Mouse (Mus musculus): ENCODE data around the gene Hpse2.
A peak's percentile ranks its signal among the peaks of the same experiment; 100 is the strongest.

Gene Hpse2

DNA sequence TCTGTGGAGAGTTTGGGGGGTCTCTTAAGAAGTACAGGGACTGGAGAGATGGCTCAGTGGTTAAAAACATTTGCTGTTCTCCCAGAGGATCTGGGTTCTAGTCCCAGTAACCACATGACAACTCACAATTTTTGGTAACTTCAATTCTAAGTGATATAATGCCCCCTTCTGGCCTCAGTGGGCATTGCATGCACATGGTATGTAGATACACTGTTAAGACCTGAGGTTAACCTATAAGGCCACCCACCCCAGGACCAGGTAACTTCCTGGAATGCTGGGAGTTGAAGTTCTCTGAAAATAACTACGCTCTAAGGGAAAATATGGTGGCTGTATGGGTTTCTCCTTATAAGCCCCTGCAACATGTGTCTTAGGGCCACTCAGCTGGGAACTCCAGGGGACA, 611.3 kb downstream of the Hpse2 start:
- DNase-seq (ENCODE audit: low spot score) = no peak

DNA sequence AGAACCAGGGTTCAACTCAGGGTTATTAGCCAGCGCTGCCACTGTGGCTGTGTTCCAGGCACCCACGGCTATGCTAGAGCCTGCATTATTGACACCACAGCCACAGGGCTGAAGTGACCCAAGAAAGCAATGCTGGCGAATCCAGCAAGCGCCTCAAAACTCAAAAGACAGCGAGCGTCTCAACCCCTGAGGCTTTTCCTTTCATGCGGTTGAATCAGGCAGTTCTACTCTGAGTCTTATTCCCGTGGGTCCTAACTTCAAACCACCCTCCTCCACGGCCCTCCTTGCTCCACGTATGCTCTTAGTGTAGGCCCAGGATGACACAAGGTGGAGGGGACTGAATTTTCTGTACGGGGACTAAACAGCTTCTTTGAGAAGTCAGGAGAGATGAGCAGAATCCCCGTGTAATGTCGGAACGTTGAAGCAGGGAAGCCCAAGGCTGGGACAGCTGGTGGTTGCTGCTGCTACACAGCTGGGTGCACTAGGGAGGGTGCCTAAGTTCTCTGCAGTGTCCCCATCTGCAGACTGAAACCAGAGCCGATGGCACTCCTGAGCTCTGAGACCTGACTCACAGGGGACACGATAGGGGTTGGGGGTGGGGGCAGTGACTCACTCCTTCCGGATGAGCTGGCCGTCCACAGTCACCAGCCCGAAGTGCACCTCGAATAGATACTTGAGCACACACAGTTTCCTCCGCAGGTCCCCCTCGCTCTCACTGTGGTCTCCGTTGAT, 617.8 kb downstream of the Hpse2 start:
- no peak for DNase-seq (ENCODE audit: low spot score)

DNA sequence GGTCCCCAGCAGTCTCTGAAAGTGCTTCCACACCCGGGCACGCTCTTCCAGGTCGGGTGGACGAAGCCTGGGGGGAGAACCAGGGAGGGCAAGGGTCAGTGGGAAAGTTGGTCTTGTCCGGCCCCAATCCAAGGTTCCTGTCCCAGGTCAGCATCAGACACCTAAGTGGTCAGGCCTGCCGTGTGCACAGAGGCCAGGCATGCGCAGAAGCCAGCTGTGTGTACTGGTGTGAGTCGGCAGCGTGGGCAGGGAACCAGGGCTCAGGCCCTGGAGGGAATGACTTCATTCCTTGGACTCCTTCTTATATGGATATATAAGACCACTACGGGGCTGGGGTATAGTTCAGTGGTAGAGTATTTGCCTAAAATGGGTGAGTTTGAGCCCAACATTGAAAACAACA, 618.5 kb downstream of the Hpse2 start:
- no peak for DNase-seq (ENCODE audit: low spot score)

DNA sequence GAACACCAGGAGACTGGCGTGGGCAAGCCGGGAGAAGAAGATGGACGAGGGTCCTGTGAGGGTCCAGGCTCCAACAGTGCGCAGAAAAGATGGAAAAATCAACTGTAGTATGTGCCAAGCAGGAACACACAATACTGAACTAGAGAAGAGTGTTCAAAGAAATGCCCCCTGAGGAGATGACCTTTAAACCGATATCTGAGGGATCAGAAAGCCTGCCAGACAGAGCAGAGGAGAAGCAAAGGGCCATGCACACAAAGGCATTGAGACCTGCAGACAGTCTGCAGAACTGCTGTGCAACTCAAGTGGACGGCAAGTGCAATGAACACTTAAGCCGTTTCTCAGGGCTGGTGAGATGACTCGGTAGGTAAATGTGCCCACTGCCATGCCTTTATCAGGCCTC, 620.8 kb downstream of the Hpse2 start:
- DNase-seq (ENCODE audit: low spot score) = no peak

DNA sequence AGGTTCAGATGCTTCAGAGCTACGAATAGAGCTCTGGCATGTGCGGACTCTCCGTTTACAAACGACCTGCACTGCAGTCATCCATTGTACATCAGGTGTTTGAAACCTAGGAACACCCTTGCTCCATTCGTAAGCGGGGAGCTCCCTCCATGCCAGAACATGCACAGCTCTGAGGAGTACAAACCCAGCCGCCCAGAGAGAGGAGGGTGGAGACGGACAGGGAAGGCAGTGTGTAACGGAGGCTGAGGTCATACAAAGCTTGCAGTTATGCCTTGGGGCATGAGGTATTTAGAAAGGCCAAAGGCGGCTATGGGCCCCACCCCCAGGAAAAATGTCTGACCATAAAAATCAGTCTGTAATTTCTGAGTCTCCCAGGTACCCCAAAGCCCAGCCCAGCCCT, 623.8 kb downstream of the Hpse2 start:
- DNase-seq (ENCODE audit: low spot score) = no peak

DNA sequence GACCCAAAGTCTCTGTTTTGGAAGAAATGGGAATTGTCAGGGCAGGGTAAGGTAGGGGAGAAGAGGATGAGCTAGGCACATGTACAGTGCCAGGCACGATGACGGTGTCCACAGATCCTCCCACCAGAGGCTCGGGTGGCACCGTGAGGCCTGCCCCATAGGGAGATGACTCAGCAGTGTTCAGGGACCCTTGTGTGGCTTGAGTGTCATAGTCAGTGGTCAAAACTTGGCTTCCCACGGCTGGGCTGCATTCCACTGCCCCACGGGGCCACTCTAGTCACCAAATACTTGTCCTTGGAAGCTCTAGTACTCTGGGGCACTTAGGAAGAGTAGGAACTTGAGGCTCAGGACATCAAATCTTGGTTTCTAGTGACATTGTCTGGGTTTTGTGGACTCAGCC, 631.5 kb downstream of the Hpse2 start:
- no peak for DNase-seq (ENCODE audit: low spot score)

DNA sequence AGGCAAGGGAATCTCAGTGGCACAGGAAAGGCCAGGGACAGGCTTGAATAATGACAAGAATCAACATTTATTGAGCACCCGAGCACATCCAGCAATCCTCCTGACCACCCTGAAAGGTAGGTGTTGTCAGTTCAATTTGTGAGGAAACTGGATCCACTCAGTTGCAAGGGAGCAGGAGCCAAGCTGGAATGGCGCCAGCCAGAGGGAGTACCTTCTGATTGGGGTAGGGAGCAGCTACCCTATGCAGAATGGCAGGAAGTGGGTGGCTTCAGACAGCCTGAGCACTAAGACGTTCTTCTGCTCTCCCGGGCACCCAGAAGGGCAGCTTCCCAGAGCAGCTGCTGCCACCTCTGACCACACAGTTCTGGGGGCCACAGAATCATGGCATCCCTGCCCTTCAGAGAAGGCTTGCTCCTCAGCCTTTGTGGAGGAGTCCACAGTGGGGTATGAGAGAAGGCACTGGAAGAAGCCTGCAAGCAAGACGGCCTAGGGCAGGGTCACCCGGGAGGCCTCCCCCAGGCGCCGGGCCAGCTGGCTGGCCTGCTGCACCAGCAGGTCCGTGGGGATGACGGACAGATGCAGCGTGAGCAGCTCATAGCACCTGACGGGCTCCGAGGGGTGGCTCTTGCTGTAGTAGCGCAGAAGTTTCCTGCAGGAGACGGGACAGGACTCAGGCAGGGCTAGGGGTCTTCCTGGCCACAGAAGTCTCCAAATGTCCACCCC, 632.8 kb downstream of the Hpse2 start:
- peak; percentile 45 for DNase-seq (ENCODE audit: low spot score)

DNA sequence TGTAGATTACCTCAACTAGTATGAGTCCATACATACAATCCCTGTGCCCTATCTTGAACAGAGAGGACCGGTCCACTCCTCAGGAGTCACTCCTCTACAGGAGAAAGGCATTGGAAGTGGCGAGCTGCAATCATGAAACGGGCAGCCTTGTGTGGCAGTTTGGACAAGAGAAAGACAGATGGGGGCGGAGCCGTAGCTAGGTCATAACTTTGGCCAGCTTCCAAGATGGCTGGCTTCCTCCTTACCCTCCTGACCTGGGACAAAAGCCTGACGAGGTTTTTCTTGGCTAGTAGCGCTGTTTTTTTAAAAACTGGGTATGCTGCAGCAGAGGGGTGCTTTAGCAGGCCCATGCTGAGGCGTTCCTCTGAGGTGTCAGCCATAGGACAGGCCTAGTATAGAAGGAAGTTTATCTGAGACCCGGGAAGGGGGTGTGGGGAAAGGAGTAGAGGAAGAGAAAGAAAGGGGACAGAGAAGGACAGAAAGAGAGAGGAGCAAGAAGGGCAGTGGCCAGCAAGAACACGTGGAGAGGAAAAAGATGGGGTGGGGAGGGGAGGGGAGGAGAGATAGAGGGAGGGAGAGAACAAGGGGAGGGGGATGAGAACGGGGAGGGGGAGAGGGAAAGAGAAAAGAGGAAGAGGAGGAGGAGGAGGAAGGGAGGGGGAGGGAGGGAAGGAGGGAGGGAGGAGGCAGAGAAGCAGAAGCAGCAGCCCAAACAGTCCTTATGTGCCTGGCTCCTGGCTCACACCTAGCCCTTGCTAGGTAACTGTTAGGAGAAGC, 634.8 kb downstream of the Hpse2 start:
- peak; percentile 73 for DNase-seq (ENCODE audit: low spot score)

DNA sequence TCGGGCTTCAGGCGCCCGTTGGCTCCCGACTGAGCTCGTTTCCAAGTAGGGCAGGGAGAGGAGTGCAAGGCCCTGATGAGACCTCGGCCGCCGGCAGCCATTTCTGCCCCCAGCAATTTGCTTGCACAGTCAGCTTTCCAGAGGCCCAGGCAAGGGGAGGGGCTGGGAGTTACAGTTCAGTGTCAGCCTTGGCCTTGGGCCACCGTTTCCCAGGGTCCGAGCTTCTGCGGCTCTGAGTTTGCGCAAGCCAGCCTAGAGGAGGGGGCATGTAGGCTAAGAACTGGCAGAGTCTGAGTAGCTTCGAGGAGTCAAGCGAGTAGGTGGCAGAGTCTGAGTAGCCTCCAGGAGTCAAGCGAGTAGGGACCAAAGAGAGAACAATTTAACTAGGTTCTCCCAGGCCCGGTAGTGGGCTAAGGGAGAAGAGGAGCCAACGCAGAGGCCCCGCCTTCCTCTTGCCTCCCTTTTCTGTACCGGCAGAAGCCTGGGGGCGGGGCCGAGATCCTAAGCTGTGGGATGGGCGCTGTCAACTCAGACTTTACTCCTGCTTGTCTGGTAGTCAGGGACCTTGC, 635.7 kb downstream of the Hpse2 start, which contains the start of gene Pyroxd2:
Pyroxd2 (minus strand) TSS at position 413 of the 569 bp plus-strand sequence.
- peak; percentile 82 for DNase-seq (ENCODE audit: low spot score)

DNA sequence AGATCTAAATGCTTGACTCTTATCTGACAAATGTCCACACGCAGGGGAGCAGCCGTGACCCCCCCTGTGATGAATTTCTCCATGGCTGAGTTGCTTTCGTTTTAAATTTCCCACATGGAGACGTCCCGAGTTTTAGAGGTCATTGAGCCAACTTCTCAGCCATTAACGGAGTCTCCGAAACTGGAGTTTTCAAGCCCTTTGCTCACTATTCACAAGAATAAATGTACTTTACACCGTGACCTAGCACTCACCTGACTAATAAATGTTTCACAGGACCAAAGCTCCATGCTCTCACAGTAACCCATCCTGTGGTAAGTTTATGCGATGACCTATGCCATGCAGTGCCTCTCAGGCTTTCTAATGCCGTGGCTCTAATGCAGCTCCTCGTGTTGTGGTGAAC, 638.0 kb downstream of the Hpse2 start:
- DNase-seq (ENCODE audit: low spot score) = no peak

DNA sequence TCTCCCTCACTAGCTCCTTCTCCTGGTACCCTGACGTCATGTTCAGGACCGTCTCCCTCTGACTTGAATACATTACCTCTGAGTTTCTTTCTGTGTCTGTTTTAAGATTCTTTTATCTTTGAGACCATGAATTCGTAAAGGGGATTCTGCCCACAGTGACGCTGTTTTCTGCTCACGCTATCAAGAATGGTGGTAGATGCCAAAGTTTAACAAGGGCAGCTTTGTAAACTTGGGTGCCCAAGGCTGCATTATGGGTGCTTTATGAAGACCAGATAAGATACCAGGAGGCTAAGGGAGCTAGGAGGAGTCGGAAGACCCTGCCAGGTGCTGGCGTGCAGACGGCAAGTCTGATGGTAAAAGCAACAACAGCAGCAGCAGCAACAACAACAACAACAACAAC, 641.5 kb downstream of the Hpse2 start:
- DNase-seq (ENCODE audit: low spot score) = no peak

DNA sequence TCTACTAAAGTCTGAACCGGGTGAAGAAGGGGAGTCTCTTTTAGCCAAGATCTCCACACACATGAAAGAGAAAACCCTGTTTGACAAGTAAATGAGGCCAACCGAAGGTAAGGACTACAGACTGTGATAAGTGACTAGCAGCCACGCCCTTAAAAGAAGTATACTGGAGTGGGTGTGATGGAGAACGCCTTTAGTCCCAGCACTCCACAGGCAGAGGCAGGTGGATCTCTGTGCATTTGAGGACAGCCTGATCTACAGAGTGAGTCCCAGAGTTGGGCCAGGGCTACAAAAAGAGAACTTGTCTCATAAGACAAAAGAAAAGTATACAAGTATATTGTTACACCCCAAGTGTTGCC, 642.3 kb downstream of the Hpse2 start:
- no peak for DNase-seq (ENCODE audit: low spot score)

DNA sequence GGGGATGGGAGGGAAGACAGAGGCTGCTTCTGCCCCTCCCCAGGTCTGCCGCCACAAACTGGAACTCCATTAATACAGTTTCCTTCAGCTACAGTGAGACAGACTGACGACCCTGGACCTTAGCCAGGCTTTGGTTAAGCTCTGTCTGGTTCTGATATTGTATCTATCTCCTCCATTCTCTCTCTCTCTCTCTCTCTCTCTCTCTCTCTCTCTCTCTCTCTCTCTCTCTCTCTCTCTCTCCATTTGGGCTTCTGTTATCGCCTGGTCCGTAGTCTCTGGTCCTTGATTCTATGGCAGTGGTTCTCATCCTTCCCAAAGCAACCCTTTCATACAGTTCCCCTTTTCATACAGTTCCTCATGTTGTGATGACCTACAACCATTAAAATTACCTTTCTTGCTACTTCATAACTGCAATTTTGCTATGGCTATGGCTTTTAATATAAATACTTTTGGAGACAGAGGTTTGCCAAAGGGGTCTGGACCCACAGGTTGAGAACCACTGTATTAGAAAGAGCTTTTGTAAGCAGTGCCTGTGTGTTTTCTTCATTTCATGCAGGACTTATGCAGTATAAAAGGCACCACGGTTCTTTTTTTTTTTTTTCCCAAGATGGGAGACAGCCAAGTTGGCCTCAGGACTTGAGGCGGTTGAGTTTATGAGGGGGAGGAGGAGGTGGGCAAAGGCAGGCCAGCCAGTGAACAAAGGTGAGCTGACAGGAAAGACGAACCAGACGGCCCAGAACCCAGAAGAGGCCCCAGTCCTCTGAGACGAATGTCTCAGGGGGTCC, 642.9 kb downstream of the Hpse2 start:
- no peak for DNase-seq (ENCODE audit: low spot score)

DNA sequence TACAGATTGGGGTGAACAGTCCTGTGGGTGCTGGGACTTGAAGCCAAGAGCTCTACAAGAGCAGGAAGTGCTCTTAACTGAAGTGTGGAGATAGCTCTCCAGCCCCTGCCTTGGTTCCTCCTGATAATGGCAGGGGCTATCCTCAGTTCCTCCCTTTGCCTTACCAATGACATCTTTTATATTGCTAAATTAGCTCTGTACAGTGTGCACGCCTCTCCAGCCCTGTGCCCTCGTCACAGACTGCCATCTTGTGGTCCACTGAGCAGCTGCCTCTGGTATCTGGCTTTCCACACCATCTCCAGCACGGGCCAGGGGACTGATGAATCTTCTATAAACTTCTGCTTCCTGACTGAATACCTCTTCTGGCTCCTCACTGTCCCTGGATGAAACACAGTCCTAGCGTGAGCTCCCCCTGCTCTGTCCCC, 644.0 kb downstream of the Hpse2 start:
- DNase-seq (ENCODE audit: low spot score) = peak; percentile 45

DNA sequence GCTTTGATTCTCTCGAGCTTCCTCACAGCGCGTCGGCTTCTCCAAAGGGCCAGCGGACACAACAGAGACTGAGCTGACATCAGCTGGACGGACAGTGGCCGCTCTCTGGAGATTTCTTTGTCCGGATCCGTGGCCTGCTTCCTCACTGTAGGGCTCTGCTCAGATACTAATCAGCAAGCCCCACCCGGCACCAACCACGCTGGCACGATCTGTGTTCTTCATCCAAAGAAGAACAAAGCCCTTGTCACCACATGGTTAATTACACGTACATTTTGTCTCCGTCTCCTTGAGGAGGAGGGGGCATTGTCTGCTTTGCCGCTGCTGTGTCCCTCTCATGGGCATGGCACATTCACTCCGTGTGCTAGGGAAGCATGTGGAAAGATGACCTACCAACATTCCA, 644.9 kb downstream of the Hpse2 start:
- DNase-seq (ENCODE audit: low spot score) = no peak

DNA sequence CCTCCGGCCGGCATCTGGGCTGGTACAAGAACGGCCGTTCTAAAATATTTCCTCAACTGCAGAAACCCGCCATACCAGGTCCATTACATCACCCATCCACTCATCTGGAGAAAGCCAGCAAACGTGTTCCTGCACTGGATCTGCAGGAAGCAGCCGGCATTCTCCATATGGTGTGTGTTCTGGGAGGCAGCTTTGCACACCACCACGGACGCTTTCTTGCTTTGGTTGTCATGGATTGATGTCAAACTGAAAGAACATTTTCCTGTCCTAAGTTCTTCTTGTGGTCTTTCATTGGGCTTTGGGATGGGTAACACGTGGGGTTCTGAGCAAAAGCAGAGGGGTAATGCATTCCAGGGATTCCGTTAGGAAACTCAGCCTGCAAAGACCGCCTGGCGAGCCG, 646.3 kb downstream of the Hpse2 start:
- no peak for DNase-seq (ENCODE audit: low spot score)

DNA sequence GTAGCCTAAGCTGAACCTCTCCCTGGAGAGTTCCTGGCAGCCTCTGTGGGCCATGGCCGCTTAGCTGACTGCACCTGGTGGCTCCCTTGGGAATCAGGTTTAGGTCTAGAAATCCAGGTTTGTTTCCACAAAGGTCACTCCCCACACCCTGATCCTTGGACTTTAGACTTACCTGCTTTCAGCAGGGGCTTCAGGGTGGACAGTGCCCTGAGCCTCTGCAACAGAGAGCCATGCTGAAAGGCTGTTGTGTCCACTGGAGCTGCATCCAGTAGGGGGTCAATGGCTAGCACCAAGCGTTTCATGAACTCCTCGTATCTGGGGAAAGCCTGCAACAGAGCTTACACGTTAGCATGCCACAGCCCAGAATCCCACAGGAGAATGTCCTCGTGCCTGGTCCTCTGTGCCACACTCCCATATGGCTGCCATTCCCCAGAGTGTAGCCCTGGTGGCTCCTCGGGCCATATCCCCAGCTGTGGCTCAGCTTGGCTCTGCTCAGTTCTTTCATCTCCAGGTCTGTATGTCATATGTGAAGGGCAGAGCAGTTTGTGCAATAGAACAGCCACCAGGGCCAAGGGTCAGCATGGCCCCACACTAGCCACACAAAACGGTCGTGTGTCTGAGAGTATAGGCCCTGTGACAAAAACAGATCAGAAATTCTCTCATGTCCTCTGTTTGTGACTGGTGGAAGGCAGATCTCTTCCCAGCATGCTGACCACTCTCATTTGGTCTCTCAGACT, 647.8 kb downstream of the Hpse2 start:
- no peak for DNase-seq (ENCODE audit: low spot score)

DNA sequence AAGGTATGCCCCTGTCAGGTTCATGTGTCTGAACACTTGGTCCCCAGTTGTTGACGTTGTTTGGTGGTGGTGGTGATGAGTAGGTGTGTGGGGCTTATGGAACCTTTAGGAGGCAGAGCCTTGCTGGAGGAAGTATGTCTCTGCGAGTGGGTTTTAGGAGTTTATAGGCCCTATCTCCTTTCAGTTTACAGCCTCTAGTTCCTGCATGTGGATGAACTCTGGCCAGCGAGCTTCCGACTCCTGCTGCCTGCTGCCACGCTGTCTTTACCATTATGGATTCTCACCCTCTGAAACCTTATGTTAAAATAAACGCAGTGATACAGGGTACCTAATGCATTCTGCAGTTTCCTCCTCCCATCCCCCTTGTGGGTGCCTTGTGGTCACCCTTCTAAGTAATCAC, 648.4 kb downstream of the Hpse2 start:
- no peak for DNase-seq (ENCODE audit: low spot score)

DNA sequence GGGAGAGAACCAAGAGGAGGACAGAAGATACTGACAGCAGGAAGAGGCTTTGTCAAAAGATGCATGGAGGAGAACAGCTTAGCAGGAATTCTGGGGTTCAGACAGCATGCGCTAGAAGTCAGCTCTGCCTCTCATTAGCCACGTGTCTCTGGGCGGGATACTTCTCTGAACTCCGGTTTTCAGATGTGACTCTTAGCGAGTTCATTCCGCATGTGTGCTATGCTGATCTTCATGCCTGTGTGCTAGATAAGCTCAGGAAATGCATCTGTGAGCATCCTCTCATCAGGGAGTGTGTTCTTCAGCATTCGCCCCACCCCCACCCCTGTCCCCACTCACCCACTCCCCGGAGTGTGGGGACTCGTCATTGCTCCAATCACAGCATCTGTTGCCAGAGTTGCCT, 650.4 kb downstream of the Hpse2 start:
- DNase-seq (ENCODE audit: low spot score) = no peak

Data from ovary, postnatal 14 days (tissue).